Mouse (Mus musculus) heart, embryonic 11.5 days (tissue): ENCODE measurements around the gene Aifm2. TPM values are rescaled to one million over a fixed set of nuclear protein-coding genes. Genes with fewer than 3 reads are reported as not detected.

Source experiments
- microRNA-seq: library from miRNA; unstranded; fragments of <30 nt; microRNA quantifications from one replicate; pipeline ENCODE4, GENCODE M21; 2016; ENCODE audit warnings: borderline number of aligned reads
- polyA plus RNA-seq: library from polyadenylated mRNA; unstranded; fragments of >200 nt; fragmentation: Nextera tagmentation; extraction: Ambion mirVana; gene quantifications from 2 replicates; pipeline ENCODE4 v1.2.1, GENCODE M21; 2014

Gene Aifm2
- polyA plus RNA-seq, 1 experiment from 2014 or later: 15.6 TPM

Small RNAs within 50 kb of the gene (microRNA-seq; reads per million reads assigned to microRNA genes)
- gene Mir5108: not detected

Other genes starting within 250 kb of the Aifm2 start
- gene Lrrc20, start 239.5 kb upstream of the Aifm2 start, polyA plus RNA-seq: 12.1 and 14.8 TPM in 2 replicates
- gene Npffr1, start 119.8 kb upstream of the Aifm2 start, polyA plus RNA-seq: 0.13 and 0.15 TPM in 2 replicates
- 158 and 160 TPM in 2 replicates for gene Ppa1, start 66.7 kb upstream of the Aifm2 start, polyA plus RNA-seq
- 182 and 200 TPM in 2 replicates for gene Sar1a, start 35.0 kb upstream of the Aifm2 start, polyA plus RNA-seq
- 24.5 and 25.1 TPM in 2 replicates for gene Tysnd1, start 19.7 kb upstream of the Aifm2 start, polyA plus RNA-seq
- gene H2afy2, start 68.9 kb downstream of the Aifm2 start, polyA plus RNA-seq: 57.9 and 62.0 TPM in 2 replicates